Mouse (Mus musculus): Measurements from ENCODE around the gene Limch1. TPM values are rescaled to one million over a fixed set of nuclear protein-coding genes. Genes with fewer than 3 reads are reported as not detected.

The Limch1 gene
- total RNA-seq, 1 experiment, result 7.5 TPM

GRCm38 (mm10) chr5:66797326-66797725 is 51.7 kb downstream of the Limch1 start:
- H3K9me3 ChIP-seq (ENCODE audit: control insufficient read depth, insufficient read depth, low read depth, low read length), result no peaks in the 10 kb centered on the region
- in situ Hi-C loops (cut with MboI; ENCODE audit: low sequenced_read_pairs in 2 of 2, unreplicated experiment in 2 of 2), result no loop called here
- no peak overlapping the region for H3K9ac ChIP-seq (ENCODE audit: insufficient read depth, low read depth, low read length, poor library complexity, severe bottlenecking)
- H3K4me3 ChIP-seq (ENCODE audit: insufficient read depth in 1 of 2, low read depth in 1 of 2, low read length in 2 of 2, poor library complexity in 1 of 2, severe bottlenecking in 1 of 2), result no peak overlapping the region
- H3K4me1 ChIP-seq (ENCODE audit: control insufficient read depth in 2 of 2, insufficient read depth in 2 of 2, low read length in 2 of 2, poor library complexity in 1 of 2), result no peaks in the 10 kb centered on the region
- TF ChIP-seq HCFC1 (IDR thresholded peaks at IDR 0.05; ENCODE audit: borderline replicate concordance, insufficient read depth, low read length), result no peak
- no peak for TF ChIP-seq ZNF384 (IDR thresholded peaks at IDR 0.05; ENCODE audit: low read depth, low read length)
- no peak for TF ChIP-seq CHD2 (IDR thresholded peaks at IDR 0.05; ENCODE audit: low read depth, low read length)
- no peak for TF ChIP-seq ZC3H11A (IDR thresholded peaks at IDR 0.05; ENCODE audit: borderline replicate concordance, low read depth, low read length)
- DNase-seq (ENCODE audit: low read depth, low spot score), result no peak
- no peak overlapping the region for H3K27ac ChIP-seq (ENCODE audit: insufficient read depth, low read depth, low read length, poor library complexity, severe bottlenecking)
- no peaks in the 10 kb centered on the region for H3K36me3 ChIP-seq (ENCODE audit: control insufficient read depth, insufficient read depth, low read length, poor library complexity, severe bottlenecking)

- TF ChIP-seq HCFC1 (IDR thresholded peaks at IDR 0.05; ENCODE audit: borderline replicate concordance, insufficient read depth, low read length) (no peak), ZC3H11A (IDR thresholded peaks at IDR 0.05; ENCODE audit: borderline replicate concordance, low read depth, low read length) (no peak), ZNF384 (IDR thresholded peaks at IDR 0.05; ENCODE audit: low read depth, low read length) (no peak), CHD2 (IDR thresholded peaks at IDR 0.05; ENCODE audit: low read depth, low read length) (no peak), MAFK (IDR thresholded peaks at IDR 0.05; ENCODE audit: insufficient read depth, low read depth, low read length) (no peak)
- H3K9me3 ChIP-seq (ENCODE audit: control insufficient read depth, insufficient read depth, low read depth, low read length), result no peaks in the 10 kb centered on the region
- H3K9ac ChIP-seq (ENCODE audit: insufficient read depth, low read depth, low read length, poor library complexity, severe bottlenecking), result no peak overlapping the region
- H3K36me3 ChIP-seq (ENCODE audit: control insufficient read depth, insufficient read depth, low read length, poor library complexity, severe bottlenecking), result no peaks in the 10 kb centered on the region; the same call in 1 of the 2 replicates
- no peak overlapping the region for H3K4me3 ChIP-seq (ENCODE audit: insufficient read depth in 1 of 2, low read depth in 1 of 2, low read length in 2 of 2, poor library complexity in 1 of 2, severe bottlenecking in 1 of 2)
- DNase-seq (ENCODE audit: low read depth, low spot score), result no peak
- in situ Hi-C loops (cut with MboI; ENCODE audit: low sequenced_read_pairs in 2 of 2, unreplicated experiment in 2 of 2), result no loop called here
- H3K27ac ChIP-seq (ENCODE audit: insufficient read depth, low read depth, low read length, poor library complexity, severe bottlenecking), result no peak overlapping the region
- H3K4me1 ChIP-seq (ENCODE audit: control insufficient read depth in 2 of 2, insufficient read depth in 2 of 2, low read length in 2 of 2, poor library complexity in 1 of 2), result no peaks in the 10 kb centered on the region
Measured at GRCm38 (mm10) chr5:66798135-66798534, 52.5 kb downstream of the Limch1 start.

DNA sequence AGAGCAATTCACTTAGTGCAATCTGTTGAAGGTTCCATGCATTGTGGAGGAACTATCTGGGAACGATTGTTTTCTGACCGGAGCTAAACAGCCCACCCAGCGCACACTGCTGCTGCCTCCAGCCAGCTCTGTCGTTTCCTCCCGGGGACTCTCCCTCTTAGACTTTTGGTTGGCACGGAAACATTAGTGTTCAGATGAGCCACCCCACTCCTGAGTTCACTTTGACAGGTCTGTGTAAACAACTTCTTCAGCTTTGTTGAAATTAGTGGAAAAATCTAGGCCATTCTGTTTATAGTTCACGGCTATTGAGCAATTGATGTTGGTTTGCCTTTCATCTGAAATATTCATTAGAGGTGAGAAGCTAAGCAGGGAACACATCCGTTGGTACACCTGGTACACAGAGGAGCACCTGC is 53.0 kb downstream of the Limch1 start:
- no peak for DNase-seq (ENCODE audit: low read depth, low spot score)
- TF ChIP-seq ZNF384 (IDR thresholded peaks at IDR 0.05; ENCODE audit: low read depth, low read length), result no peak
- H3K9me3 ChIP-seq (ENCODE audit: control insufficient read depth, insufficient read depth, low read depth, low read length), result no peaks in the 10 kb centered on the region
- H3K36me3 ChIP-seq (ENCODE audit: control insufficient read depth, insufficient read depth, low read length, poor library complexity, severe bottlenecking), result no peaks in the 10 kb centered on the region; the same call in 1 of the 2 replicates
- H3K27ac ChIP-seq (ENCODE audit: insufficient read depth, low read depth, low read length, poor library complexity, severe bottlenecking), result no peak overlapping the region
- no peaks in the 10 kb centered on the region for H3K4me1 ChIP-seq (ENCODE audit: control insufficient read depth in 2 of 2, insufficient read depth in 2 of 2, low read length in 2 of 2, poor library complexity in 1 of 2)
- in situ Hi-C loops (cut with MboI; ENCODE audit: low sequenced_read_pairs in 2 of 2, unreplicated experiment in 2 of 2), result no loop called here
- H3K4me3 ChIP-seq (ENCODE audit: insufficient read depth in 1 of 2, low read depth in 1 of 2, low read length in 2 of 2, poor library complexity in 1 of 2, severe bottlenecking in 1 of 2), result no peak overlapping the region
- H3K9ac ChIP-seq (ENCODE audit: insufficient read depth, low read depth, low read length, poor library complexity, severe bottlenecking), result no peak overlapping the region

DNA sequence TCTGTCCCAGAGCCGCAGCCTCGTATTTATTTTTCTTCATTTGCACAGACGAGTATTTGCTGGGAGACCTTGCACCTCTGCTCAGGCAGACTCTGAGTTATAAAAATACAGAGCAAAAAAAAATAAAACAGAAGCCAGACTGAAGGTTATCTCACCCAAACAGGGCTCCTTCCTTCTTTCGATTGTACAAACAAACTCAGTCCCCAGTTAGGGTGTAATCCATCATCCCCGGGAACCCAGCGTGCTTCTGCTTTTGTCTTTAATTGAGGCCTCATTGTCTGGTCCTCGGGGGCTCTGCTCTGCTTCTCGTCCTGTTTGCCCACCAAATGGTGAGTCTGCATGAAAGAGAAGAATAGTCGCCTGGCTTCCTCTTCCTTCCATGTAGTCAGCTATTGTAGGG is 54.6 kb downstream of the Limch1 start:
- no peak overlapping the region for H3K27ac ChIP-seq (ENCODE audit: insufficient read depth, low read depth, low read length, poor library complexity, severe bottlenecking)
- no peaks in the 10 kb centered on the region for H3K9me3 ChIP-seq (ENCODE audit: control insufficient read depth, insufficient read depth, low read depth, low read length)
- H3K9ac ChIP-seq (ENCODE audit: insufficient read depth, low read depth, low read length, poor library complexity, severe bottlenecking), result no peak overlapping the region
- TF ChIP-seq ZC3H11A (IDR thresholded peaks at IDR 0.05; ENCODE audit: borderline replicate concordance, low read depth, low read length), result no peak
- TF ChIP-seq CHD2 (IDR thresholded peaks at IDR 0.05; ENCODE audit: low read depth, low read length), result no peak
- TF ChIP-seq MAFK (IDR thresholded peaks at IDR 0.05; ENCODE audit: insufficient read depth, low read depth, low read length), result no peak
- H3K4me3 ChIP-seq (ENCODE audit: insufficient read depth in 1 of 2, low read depth in 1 of 2, low read length in 2 of 2, poor library complexity in 1 of 2, severe bottlenecking in 1 of 2), result no peak overlapping the region
- H3K4me1 ChIP-seq (ENCODE audit: control insufficient read depth in 2 of 2, insufficient read depth in 2 of 2, low read length in 2 of 2, poor library complexity in 1 of 2), result no peaks in the 10 kb centered on the region
- in situ Hi-C loops (cut with MboI; ENCODE audit: low sequenced_read_pairs in 2 of 2, unreplicated experiment in 2 of 2), result no loop called here
- no peak for DNase-seq (ENCODE audit: low read depth, low spot score)
- no peaks in the 10 kb centered on the region; the same call in 1 of the 2 replicates for H3K36me3 ChIP-seq (ENCODE audit: control insufficient read depth, insufficient read depth, low read length, poor library complexity, severe bottlenecking)

- no peak overlapping the region for H3K27ac ChIP-seq (ENCODE audit: insufficient read depth, low read depth, low read length, poor library complexity, severe bottlenecking)
- no peaks in the 10 kb centered on the region for H3K9me3 ChIP-seq (ENCODE audit: control insufficient read depth, insufficient read depth, low read depth, low read length)
- no peaks in the 10 kb centered on the region; the same call in 1 of the 2 replicates for H3K36me3 ChIP-seq (ENCODE audit: control insufficient read depth, insufficient read depth, low read length, poor library complexity, severe bottlenecking)
- H3K4me3 ChIP-seq (ENCODE audit: insufficient read depth in 1 of 2, low read depth in 1 of 2, low read length in 2 of 2, poor library complexity in 1 of 2, severe bottlenecking in 1 of 2), result no peak overlapping the region
- in situ Hi-C loops (cut with MboI; ENCODE audit: low sequenced_read_pairs in 2 of 2, unreplicated experiment in 2 of 2), result no loop called here
- H3K9ac ChIP-seq (ENCODE audit: insufficient read depth, low read depth, low read length, poor library complexity, severe bottlenecking), result no peak overlapping the region
- TF ChIP-seq HCFC1 (IDR thresholded peaks at IDR 0.05; ENCODE audit: borderline replicate concordance, insufficient read depth, low read length) (no peak), ZC3H11A (IDR thresholded peaks at IDR 0.05; ENCODE audit: borderline replicate concordance, low read depth, low read length) (no peak), MAFK (IDR thresholded peaks at IDR 0.05; ENCODE audit: insufficient read depth, low read depth, low read length) (no peak), CHD2 (IDR thresholded peaks at IDR 0.05; ENCODE audit: low read depth, low read length) (no peak), ZNF384 (IDR thresholded peaks at IDR 0.05; ENCODE audit: low read depth, low read length) (no peak)
- no peak for DNase-seq (ENCODE audit: low read depth, low spot score)
- no peaks in the 10 kb centered on the region for H3K4me1 ChIP-seq (ENCODE audit: control insufficient read depth in 2 of 2, insufficient read depth in 2 of 2, low read length in 2 of 2, poor library complexity in 1 of 2)
Measured at GRCm38 (mm10) chr5:66800977-66801376, 55.4 kb downstream of the Limch1 start.
